Mouse (Mus musculus) gastrocnemius, postnatal 36 days (tissue): ENCODE measurements at regions not wholly inside any gene's neighbourhood (a gene's known extent, or its start where the extent isn't known, plus 50 kb on each side); places are given as distances from the start of the nearest gene placed in this dataset.

Experiments used
- DNase-seq, 2 experiments: peaks; one replicate each; pipeline ENCODE4 v3.0.0; 2022
- intact Hi-C: fragments of 180-260 bp; cut with DNase I; formaldehyde crosslinking; loops from one replicate; pipeline ENCODE4 v1.15.1; 2025

- intact Hi-C loops: no loop called here
Measured at GRCm38 (mm10) chr13:43852888-43853287, 68.3 kb downstream of the Cd83 start.

GRCm38 (mm10) chr13:43854973-43855372 lies 70.4 kb downstream of the Cd83 start:
- intact Hi-C loops: no loop called here
- DNase-seq: no peak

More at GRCm38 (mm10) chr13:43852888-43853287, 68.3 kb downstream of the Cd83 start:
- DNase-seq: no peak

GRCm38 (mm10) chr13:43860932-43861331 lies 76.4 kb downstream of the Cd83 start:
- DNase-seq: no peak
- intact Hi-C loops: loop anchor here (5.0 to 10.0 kb wide), 2 partner anchors 446 to 544 kb away; no protein-coding TSS in a partner anchor

- intact Hi-C loops: loop anchor here (5.0 to 10.0 kb wide), 2 partner anchors 446 to 543 kb away; no protein-coding TSS in a partner anchor
- no peak for DNase-seq
Measured at GRCm38 (mm10) chr13:43861424-43861823, 76.8 kb downstream of the Cd83 start.

- intact Hi-C loops: loop anchor here (5.0 to 10.0 kb wide), 2 partner anchors 445 to 543 kb away; no protein-coding TSS in a partner anchor
- no peak for DNase-seq
Measured at GRCm38 (mm10) chr13:43862056-43862455, 77.5 kb downstream of the Cd83 start.

- DNase-seq: no peak
- intact Hi-C loops: loop anchor here (5.0 to 10.0 kb wide), 2 partner anchors 445 to 542 kb away; no protein-coding TSS in a partner anchor
Measured at GRCm38 (mm10) chr13:43862586-43862985, 78.0 kb downstream of the Cd83 start.

- DNase-seq: no peak
- intact Hi-C loops: loop anchor here (5.0 to 10.0 kb wide), 2 partner anchors 444 to 541 kb away; no protein-coding TSS in a partner anchor
Measured at GRCm38 (mm10) chr13:43863581-43864100, 79.1 kb downstream of the Cd83 start.

- intact Hi-C loops: loop anchor here (5.0 to 10.0 kb wide), 2 partner anchors 443 to 540 kb away; no protein-coding TSS in a partner anchor
- peak; percentile 98 to 100 for DNase-seq
Measured at GRCm38 (mm10) chr13:43864153-43864861, 79.7 kb downstream of the Cd83 start.

- intact Hi-C loops: loop anchor here (5.0 to 10.0 kb wide), 3 partner anchors 362 to 867 kb away; no protein-coding TSS in a partner anchor
- DNase-seq: peak in 1 of 2 experiments; percentile 32
Measured at GRCm38 (mm10) chr13:43865036-43865435, 80.5 kb downstream of the Cd83 start.

GRCm38 (mm10) chr13:43875895-43876294 lies 91.3 kb downstream of the Cd83 start:
- DNase-seq: no peak
- intact Hi-C loops: no loop called here

- no peak for DNase-seq
- intact Hi-C loops: no loop called here
Measured at GRCm38 (mm10) chr13:43887284-43887683, 102.7 kb downstream of the Cd83 start.

GRCm38 (mm10) chr13:43891928-43892327 lies 107.4 kb downstream of the Cd83 start:
- intact Hi-C loops: loop anchor here (5.0 kb wide), 1 partner anchor 60 kb away; no protein-coding TSS in a partner anchor

GRCm38 (mm10) chr13:43895990-43896389 lies 111.4 kb downstream of the Cd83 start:
- intact Hi-C loops: no loop called here
- DNase-seq: no peak

More at GRCm38 (mm10) chr13:43891928-43892327, 107.4 kb downstream of the Cd83 start:
- no peak for DNase-seq

GRCm38 (mm10) chr13:43897046-43897445 lies 112.5 kb downstream of the Cd83 start:
- no peak for DNase-seq
- intact Hi-C loops: no loop called here

GRCm38 (mm10) chr13:43898555-43899258 lies 114.1 kb downstream of the Cd83 start:
- intact Hi-C loops: no loop called here
- no peak for DNase-seq

GRCm38 (mm10) chr13:43900115-43900514 lies 115.5 kb downstream of the Cd83 start:
- intact Hi-C loops: no loop called here
- DNase-seq: no peak

- no peak for DNase-seq
- intact Hi-C loops: no loop called here
Measured at GRCm38 (mm10) chr13:43900758-43901157, 116.2 kb downstream of the Cd83 start.

GRCm38 (mm10) chr13:43903391-43903790 lies 118.8 kb downstream of the Cd83 start:
- no peak for DNase-seq
- intact Hi-C loops: no loop called here

- no peak for DNase-seq
- intact Hi-C loops: no loop called here
Measured at GRCm38 (mm10) chr13:43904291-43904690, 119.7 kb downstream of the Cd83 start.

GRCm38 (mm10) chr13:43906241-43906640 lies 121.7 kb downstream of the Cd83 start:
- no peak for DNase-seq
- intact Hi-C loops: no loop called here

- intact Hi-C loops: no loop called here
- DNase-seq: no peak
Measured at GRCm38 (mm10) chr13:43907425-43907824, 122.8 kb downstream of the Cd83 start.
